Mouse (Mus musculus) CH12.LX (cell line): ENCODE results near the gene Cwc22.

Experiments
- CHD1 ChIP-seq: IDR thresholded peaks from 2 replicates; pipeline ENCODE4 v1.6.1; 2012; ENCODE audit warnings: low read depth, low read length, improper control_type of control experiment, inconsistent platforms
- CTCF ChIP-seq, 2 experiments: IDR thresholded peaks in 1 of 2; conservative IDR thresholded peaks in 1 of 2; 2 replicates each; pipeline ENCODE4 v1.5.1; 2011 to 2012; ENCODE audit warnings: low read depth in 2 of 2, low read length in 2 of 2, improper control_type of control experiment in 1 of 2, inconsistent platforms in 1 of 2, mild to moderate bottlenecking in 1 of 2, moderate library complexity in 1 of 2
- ELF1 ChIP-seq: IDR thresholded peaks from 2 replicates; pipeline ENCODE4 v1.6.1; 2014; ENCODE audit warnings: low read depth, mild to moderate bottlenecking, inconsistent platforms, low read length, improper control_type of control experiment
- EP300 ChIP-seq: IDR thresholded peaks from 2 replicates; pipeline ENCODE4 v1.6.1; 2011; ENCODE audit warnings: low read length, improper control_type of control experiment
- HCFC1 ChIP-seq: IDR thresholded peaks from 2 replicates; pipeline ENCODE4 v1.6.1; 2012; ENCODE audit warnings: low read depth, mild to moderate bottlenecking, inconsistent platforms, low read length, improper control_type of control experiment
- NELFE ChIP-seq: IDR thresholded peaks from 2 replicates; pipeline ENCODE4 v1.6.1; 2011; ENCODE audit warnings: low read depth, low read length, improper control_type of control experiment
- POLR2A ChIP-seq: IDR thresholded peaks from 2 replicates; pipeline ENCODE4 v1.6.1; 2011; ENCODE audit warnings: low read depth, mild to moderate bottlenecking, improper control_type of control experiment, low read length
- SIN3A ChIP-seq: IDR thresholded peaks from 2 replicates; pipeline ENCODE4 v1.6.1; 2012; ENCODE audit warnings: low read length, improper control_type of control experiment, inconsistent platforms
- TBP ChIP-seq: conservative IDR thresholded peaks from 2 replicates; pipeline ENCODE4 v1.6.1; 2011; ENCODE audit warnings: low read depth, low read length, improper control_type of control experiment
- TCF12 ChIP-seq: IDR thresholded peaks from 2 replicates; pipeline ENCODE4 v1.6.1; 2014; ENCODE audit warnings: low read depth, mild to moderate bottlenecking, inconsistent platforms, low read length, improper control_type of control experiment

GRCm38 (mm10) chr2:77903979-77904378, 42.2 kb downstream of the Cwc22 start:
- TF ChIP-seq HCFC1 (no peak), POLR2A (no peak), TCF12 (no peak), CTCF (conservative IDR thresholded peaks at IDR 0.05 in 1 of 2, IDR thresholded peaks at IDR 0.05 in 1 of 2; ENCODE audit: low read depth in 2 of 2, low read length in 2 of 2) (no peak), CHD1 (no peak), NELFE (no peak), EP300 (no peak), TBP (no peak), ELF1 (no peak), SIN3A (no peak)
